Mouse (Mus musculus) C2C12 (cell line): ENCODE measurements around the gene Stk11ip. TPM values are rescaled to one million over a fixed set of nuclear protein-coding genes. Genes with fewer than 3 reads are reported as not detected.

Source experiments
- H3K27me3 ChIP-seq: one replicate; pipeline ENCODE4 v1.6.1; 2011; ENCODE audit not compliant: control insufficient read depth, insufficient read depth, insufficient read length
- H3K36me3 ChIP-seq: one replicate; pipeline ENCODE4 v1.6.1; 2011; ENCODE audit not compliant: control insufficient read depth, insufficient read depth
- H3K4me3 ChIP-seq: one replicate; pipeline ENCODE4 v1.5.1; 2011; ENCODE audit warnings: mild to moderate bottlenecking, control low read depth; ENCODE audit not compliant: poor library complexity, insufficient read depth, severe bottlenecking
- H3K79me2 ChIP-seq: one replicate; pipeline ENCODE4 v1.6.1; 2011; ENCODE audit not compliant: control insufficient read depth, insufficient read depth
- H3K79me3 ChIP-seq: one replicate; pipeline ENCODE4 v1.6.1; 2011; ENCODE audit warnings: low read depth, control low read depth
- H3ac ChIP-seq: one replicate; pipeline ENCODE3; 2011; ENCODE audit warnings: low read depth; ENCODE audit not compliant: control insufficient read depth, insufficient read length
- CEBPB ChIP-seq: IDR thresholded peaks from one replicate; pipeline ENCODE4 v1.6.1; 2011; ENCODE audit warnings: low read depth, mild to moderate bottlenecking, control low read depth, moderate library complexity
- CTCF ChIP-seq: IDR thresholded peaks from one replicate; pipeline ENCODE4 v1.5.1; 2011; ENCODE audit not compliant: control insufficient read depth, insufficient read depth, insufficient read length
- FOSL1 ChIP-seq: IDR thresholded peaks from one replicate; pipeline ENCODE4 v1.8.0; 2011; ENCODE audit warnings: mild to moderate bottlenecking, low read length; ENCODE audit not compliant: poor library complexity, insufficient read depth, severe bottlenecking
- MAX ChIP-seq: IDR thresholded peaks from one replicate; pipeline ENCODE4 v1.6.1; 2011; ENCODE audit warnings: mild to moderate bottlenecking, control low read depth
- MYOD1 ChIP-seq: IDR thresholded peaks from one replicate; pipeline ENCODE4 v1.6.1; 2011; ENCODE audit warnings: low read depth; ENCODE audit not compliant: control insufficient read depth, insufficient read length
- MYOG ChIP-seq: IDR thresholded peaks from one replicate; pipeline ENCODE4 v1.6.1; 2011; ENCODE audit not compliant: control insufficient read depth, insufficient read length; ENCODE audit errors: extremely low read depth
- USF1 ChIP-seq: IDR thresholded peaks from one replicate; pipeline ENCODE4 v1.6.1; 2011; ENCODE audit warnings: low read depth, mild to moderate bottlenecking, control low read depth, moderate library complexity
- polyA plus RNA-seq: library from polyadenylated mRNA; unstranded; fragments of >200 nt; fragmentation: generic; extraction: Trizol; gene quantifications from one replicate; pipeline ENCODE4 v1.2.1, GENCODE M21; 2012; ENCODE audit warnings: missing spikeins

Stk11ip gene
- polyA plus RNA-seq, 1 experiment = 7.4 TPM

- no peaks in the 10 kb centered on the region for H3K36me3 ChIP-seq
- no peak overlapping the region for H3K4me3 ChIP-seq
These were observed 35.7 kb downstream of the Stk11ip start for GRCm38 (mm10) chr1:75557041-75557440.

GRCm38 (mm10) chr1:75558388-75559178 lies 37.3 kb downstream of the Stk11ip start:
- TF ChIP-seq CEBPB (no peak), CTCF (no peak)
- H3K27me3 ChIP-seq = no peaks in the 10 kb centered on the region
- no peaks in the 10 kb centered on the region for H3K79me2 ChIP-seq
- H3ac ChIP-seq = no peak overlapping the region
- H3K79me3 ChIP-seq = no peaks in the 10 kb centered on the region
- no peak overlapping the region for H3K4me3 ChIP-seq
- no peaks in the 10 kb centered on the region for H3K36me3 ChIP-seq

More at GRCm38 (mm10) chr1:75557041-75557440, 35.7 kb downstream of the Stk11ip start:
- Histone ChIP-seq H3K79me2 (no peaks in the 10 kb centered on the region), H3K27me3 (no peaks in the 10 kb centered on the region), H3ac (no peak overlapping the region), H3K79me3 (no peaks in the 10 kb centered on the region)
- no peak for TF ChIP-seq CEBPB
- no peak for TF ChIP-seq MAX
- no peak for TF ChIP-seq MYOG
- TF ChIP-seq MYOD1 = no peak
- no peak for TF ChIP-seq CTCF
- TF ChIP-seq USF1 = no peak
- TF ChIP-seq FOSL1 = no peak

GRCm38 (mm10) chr1:75559212-75559925 lies 38.0 kb downstream of the Stk11ip start:
- no peak overlapping the region for H3ac ChIP-seq
- peaks cover 5% of the 10 kb centered on the region for H3K27me3 ChIP-seq
- no peaks in the 10 kb centered on the region for H3K36me3 ChIP-seq
- TF ChIP-seq MAX = peak; percentile 37
- peak; percentile 98 for TF ChIP-seq CTCF
- peak; percentile 67 for TF ChIP-seq CEBPB
- no peak for TF ChIP-seq FOSL1
- no peak overlapping the region for H3K4me3 ChIP-seq
- no peaks in the 10 kb centered on the region for H3K79me3 ChIP-seq
- no peaks in the 10 kb centered on the region for H3K79me2 ChIP-seq

GRCm38 (mm10) chr1:75560206-75560913 lies 39.0 kb downstream of the Stk11ip start:
- Histone ChIP-seq H3K4me3 (no peak overlapping the region), H3K79me3 (no peaks in the 10 kb centered on the region), H3K79me2 (no peaks in the 10 kb centered on the region), H3K36me3 (no peaks in the 10 kb centered on the region), H3ac (no peak overlapping the region), H3K27me3 (peaks cover 5% of the 10 kb centered on the region)
- no peak for TF ChIP-seq CEBPB
- no peak for TF ChIP-seq MYOD1
- no peak for TF ChIP-seq FOSL1
- no peak for TF ChIP-seq MYOG
- TF ChIP-seq USF1 = no peak
- no peak for TF ChIP-seq CTCF

- Histone ChIP-seq H3K36me3 (no peaks in the 10 kb centered on the region), H3K79me2 (no peaks in the 10 kb centered on the region), H3K79me3 (no peaks in the 10 kb centered on the region), H3K4me3 (no peak overlapping the region), H3K27me3 (peaks cover 5% of the 10 kb centered on the region), H3ac (no peak overlapping the region)
- TF ChIP-seq CEBPB (no peak), FOSL1 (no peak), CTCF (no peak), MYOD1 (no peak), MAX (no peak), USF1 (no peak), MYOG (no peak)
These were observed 40.0 kb downstream of the Stk11ip start for GRCm38 (mm10) chr1:75561221-75561897.

GRCm38 (mm10) chr1:75561898-75562238 lies 40.5 kb downstream of the Stk11ip start:
- H3K79me2 ChIP-seq = no peaks in the 10 kb centered on the region
- peaks cover 5% of the 10 kb centered on the region for H3K27me3 ChIP-seq
- no peak for TF ChIP-seq CTCF
- no peak for TF ChIP-seq USF1
- no peak for TF ChIP-seq FOSL1
- TF ChIP-seq MAX = no peak
- no peak for TF ChIP-seq MYOD1
- no peak for TF ChIP-seq CEBPB
- no peak for TF ChIP-seq MYOG
- H3K4me3 ChIP-seq = no peak overlapping the region
- H3ac ChIP-seq = no peak overlapping the region
- no peaks in the 10 kb centered on the region for H3K36me3 ChIP-seq
- H3K79me3 ChIP-seq = no peaks in the 10 kb centered on the region
